Comparison of ENCODE assay signal across 9 mouse cellular contexts in the genomic region with DNA sequence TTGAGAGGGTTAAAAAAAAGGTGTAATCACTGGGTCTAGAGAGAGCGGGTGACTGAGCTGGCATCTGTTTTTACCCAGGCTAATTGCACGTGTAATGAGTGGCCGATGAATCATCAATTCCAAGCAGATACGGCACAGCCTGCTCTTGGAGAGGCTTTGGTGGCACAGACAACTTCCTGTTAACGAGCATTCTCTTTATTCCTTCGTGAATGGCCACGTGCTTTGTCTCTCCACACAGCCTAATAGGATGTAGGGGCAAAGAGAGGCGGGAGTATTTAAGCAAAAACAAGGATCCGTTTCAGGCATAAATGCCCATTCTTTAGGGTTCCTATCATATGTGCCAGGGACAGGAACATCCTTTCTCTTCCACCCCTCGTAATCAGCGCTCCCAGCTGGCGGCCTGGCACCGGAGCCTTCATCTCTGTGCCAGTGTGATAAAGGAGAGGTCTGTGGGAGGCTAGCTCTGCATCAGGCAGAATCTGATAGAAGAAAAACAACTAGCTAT. TPM values are rescaled to one million over a fixed set of nuclear protein-coding genes. Genes with fewer than 3 reads are reported as not detected.
DNase-seq lines count a peak whose midpoint lies in the region; ATAC-seq lines count a peak whose summit lies in the region.
"Had no signal": no experiment of that assay in that cellular context is flagged by ENCODE, and none has a peak within 500 bp of the region (broad histone marks: within the 10 kb centered on the region; RNA-seq: fewer than 3 reads in every experiment).

No protein-coding gene starts in this region.

- H3K9ac ChIP-seq in kidney, embryonic 16.5 days (replicated peaks; ENCODE audit: low read length), result no peak overlapping the region; the same call in 1 of the 2 replicates

- H3K4me1 ChIP-seq in kidney, embryonic 16.5 days (ENCODE audit: insufficient read depth, low read length), result peaks cover 41% of the 10 kb centered on the region

- DNase-seq in kidney, adult 11 months, result no peak
- peak; percentile 70 to 81 for DNase-seq in left cerebral cortex, postnatal 14 days (ENCODE audit: low spot score in 2 of 2)
- peak; percentile 68 to 70 for DNase-seq in right cerebral cortex, adult 2 months (ENCODE audit: low spot score in 2 of 2)
- DNase-seq in thymus, postnatal 36 days, result no peak
- DNase-seq in kidney, postnatal 4 days, result no peak

- WGBS in kidney, embryonic 16.5 days, result 67% methylated on average over 13 of the region's 13 CpGs

- H3K36me3 ChIP-seq in kidney, embryonic 16.5 days (ENCODE audit: insufficient read depth, low read length), result peaks cover 39% of the 10 kb centered on the region

- intact Hi-C loops in left cerebral cortex, postnatal 14 days (cut with DNase I), result no loop called here

- no peak for ATAC-seq in kidney, embryonic 16.5 days (ENCODE audit: low FRiP score, low TSS enrichment)
- peak; percentile 82 for ATAC-seq in erythroblast, adult 5-6 weeks (replicated peaks; ENCODE audit: low FRiP score, poor library complexity, severe bottlenecking)

- peak overlapping the region; percentile 15; the same call in 1 of the 2 replicates for H3K27ac ChIP-seq in kidney, embryonic 16.5 days (ENCODE audit: low read length)

- no peaks in the 10 kb centered on the region for H3K27me3 ChIP-seq in kidney, embryonic 16.5 days (ENCODE audit: insufficient read depth, low read length)

- H3K4me3 ChIP-seq in kidney, embryonic 16.5 days (ENCODE audit: low read length), result no peak overlapping the region

- H3K4me2 ChIP-seq in kidney, embryonic 16.5 days (replicated peaks; ENCODE audit: low read depth, low read length), result no peak overlapping the region

- no peaks in the 10 kb centered on the region for H3K9me3 ChIP-seq in kidney, embryonic 16.5 days (ENCODE audit: low read length)

RNA-seq across cellular contexts. Expression of gene Gpd1, which starts 1.9 kb away (rescaled TPM):
- polyA plus RNA-seq in kidney, embryonic 16.5 days (2015; fragmentation: Nextera tagmentation; extraction: Ambion mirVana), result 45.4 and 46.1 TPM in 2 replicates
- 0.19 and 0.63 TPM in 2 replicates for total RNA-seq in erythroblast, adult 5-6 weeks (2015; ENCODE audit: low replicate concordance)
- total RNA-seq in erythroblast, adult 5-6 weeks (2017; ENCODE audit: low replicate concordance), result 2.1 and 3.6 TPM in 2 replicates
- total RNA-seq in left cerebral cortex, postnatal 14 days (2021), result 10 to 100 TPM; 34.1 to 35.5 TPM
- total RNA-seq: neutrophil, adult 5-6 weeks had no signal

RNA-seq across cellular contexts. Expression of gene Cox14, which starts 10.0 kb away (rescaled TPM):
- 193 and 197 TPM in 2 replicates for polyA plus RNA-seq in kidney, embryonic 16.5 days (2015; fragmentation: Nextera tagmentation; extraction: Ambion mirVana)
- 10.4 and 15.3 TPM in 2 replicates for total RNA-seq in erythroblast, adult 5-6 weeks (2015; ENCODE audit: low replicate concordance)
- total RNA-seq in erythroblast, adult 5-6 weeks (2017; ENCODE audit: low replicate concordance), result 5.6 and 9.1 TPM in 2 replicates
- 100 to 1,000 TPM; 129 to 131 TPM for total RNA-seq in left cerebral cortex, postnatal 14 days (2021)

RNA-seq across cellular contexts. Expression of gene Gm17349, which starts 10.1 kb away (rescaled TPM):
- not detected in 2 replicates for polyA plus RNA-seq in kidney, embryonic 16.5 days (2015; fragmentation: Nextera tagmentation; extraction: Ambion mirVana)
- not detected in 2 replicates for total RNA-seq in erythroblast, adult 5-6 weeks (2015; ENCODE audit: low replicate concordance)
- total RNA-seq in erythroblast, adult 5-6 weeks (2017; ENCODE audit: low replicate concordance), result not detected in 2 replicates
- 1 to 10 TPM; 5.6 to 8.1 TPM for total RNA-seq in left cerebral cortex, postnatal 14 days (2021)
- total RNA-seq: hematopoietic stem cell, adult 5-6 weeks; neutrophil, adult 5-6 weeks had no signal

RNA-seq across cellular contexts. Expression of gene Smarcd1, which starts 13.5 kb away (rescaled TPM):
- polyA plus RNA-seq in kidney, embryonic 16.5 days (2015; fragmentation: Nextera tagmentation; extraction: Ambion mirVana), result 49.8 and 56.3 TPM in 2 replicates
- 4.8 and 13.3 TPM in 2 replicates for total RNA-seq in erythroblast, adult 5-6 weeks (2015; ENCODE audit: low replicate concordance)
- 3.9 and 14.8 TPM in 2 replicates for total RNA-seq in erythroblast, adult 5-6 weeks (2017; ENCODE audit: low replicate concordance)
- total RNA-seq in left cerebral cortex, postnatal 14 days (2021), result 100 to 1,000 TPM; 142 to 143 TPM

RNA-seq across cellular contexts. Expression of gene Asic1, which starts 45.2 kb away (rescaled TPM):
- polyA plus RNA-seq in kidney, embryonic 16.5 days (2015; fragmentation: Nextera tagmentation; extraction: Ambion mirVana), result 1.7 TPM in 2 replicates
- not detected in 2 replicates for total RNA-seq in erythroblast, adult 5-6 weeks (2015; ENCODE audit: low replicate concordance)
- not detected in 2 replicates for total RNA-seq in erythroblast, adult 5-6 weeks (2017; ENCODE audit: low replicate concordance)
- total RNA-seq in left cerebral cortex, postnatal 14 days (2021), result 10 to 100 TPM; 83.1 to 91.8 TPM
- total RNA-seq: hematopoietic stem cell, adult 5-6 weeks had no signal

Comparison
In these comparisons a context has a peak if more than half of its experiments do, and no peak if none do; other contexts are left out.
1. DNase-seq: peak in left cerebral cortex, postnatal 14 days (2 of 2) and right cerebral cortex, adult 2 months (2 of 2); none in kidney, adult 11 months (single experiment), thymus, postnatal 36 days (0 of 2) and kidney, postnatal 4 days (0 of 2).
2. RNA of gene Gpd1, which starts 1.9 kb away (total RNA-seq): 34.1 to 35.5 TPM in left cerebral cortex, postnatal 14 days; 0.19 to 3.6 TPM in erythroblast, adult 5-6 weeks; every median in the first group is over 4 times any median in the second.
3. RNA of gene Cox14, which starts 10.0 kb away (total RNA-seq): 129 to 131 TPM in left cerebral cortex, postnatal 14 days; 5.6 to 15.3 TPM in erythroblast, adult 5-6 weeks; every median in the first group is over 4 times any median in the second.
4. RNA of gene Gm17349, which starts 10.1 kb away (total RNA-seq): 5.6 to 8.1 TPM in left cerebral cortex, postnatal 14 days; not detected in erythroblast, adult 5-6 weeks; every median in the first group is over 4 times any median in the second.